ENCODE assay signal across 25 mouse cellular contexts in genomic region chr11:7068479-7069235, GRCm38 (mm10). TPM values are rescaled to one million over a fixed set of nuclear protein-coding genes. Genes with fewer than 3 reads are reported as not detected.
DNase-seq lines count a peak whose midpoint lies in the region; ATAC-seq and TF ChIP-seq lines count a peak whose summit lies in the region.
"Had no signal": no experiment of that assay in that cellular context is flagged by ENCODE, and none has a peak within 500 bp of the region (broad histone marks: within the 10 kb centered on the region; RNA-seq: fewer than 3 reads in every experiment).

No protein-coding gene starts in this region.

- peaks cover 55% of the 10 kb centered on the region for H3K4me1 ChIP-seq in cerebellum, adult 2 months (ENCODE audit: control insufficient read depth, insufficient read depth, low read length)
- peaks cover 19% of the 10 kb centered on the region for H3K4me1 ChIP-seq in midbrain, embryonic 14.5 days (ENCODE audit: control insufficient read depth, insufficient read depth, low read length)

- ATAC-seq in cerebellum, adult (ENCODE audit: insufficient number of reproducible peaks, low FRiP score, low TSS enrichment): no peak
- ATAC-seq in midbrain, embryonic 14.5 days (ENCODE audit: low FRiP score, low TSS enrichment): no peak
- ATAC-seq: forebrain, embryonic 13.5 days; forebrain, embryonic 16.5 days had no signal

- no peak overlapping the region for H3K4me2 ChIP-seq in midbrain, embryonic 14.5 days (ENCODE audit: low read length)
- H3K4me2 ChIP-seq: forebrain, embryonic 13.5 days; heart, embryonic 13.5 days; hindbrain, embryonic 12.5 days; hindbrain, embryonic 15.5 days had no signal

- peak in 1 of 2 experiments; percentile 55 for DNase-seq in cerebellum, adult 2 months
- no peak for DNase-seq in layer of hippocampus, adult 2 months (ENCODE audit: low spot score in 2 of 2)
- no peak for DNase-seq in layer of hippocampus, adult 9-10 months (ENCODE audit: low spot score)
- peak; percentile 64 for DNase-seq in ZHBTc4 (ENCODE audit: low read depth, low spot score)
- DNase-seq in midbrain, embryonic 14.5 days: no peak
- DNase-seq: adrenal gland, adult 2 months; adrenal gland, postnatal 14 days; B cell, adult 2 months; cerebellum, adult 9-10 months; gastrocnemius, postnatal 10 days; gastrocnemius, postnatal 36 days; heart, adult 2 months; heart, postnatal 14 days; kidney, adult 11 months; kidney, adult 8-10 months had no signal

- 14% methylated on average over 12 of the region's 12 CpGs for WGBS in cerebellum, adult 2 months
- 80% methylated on average over 12 of the region's 12 CpGs for WGBS in midbrain, embryonic 14.5 days

- H3K9ac ChIP-seq in midbrain, embryonic 14.5 days (replicated peaks; ENCODE audit: low read length): no peak overlapping the region
- H3K9ac ChIP-seq: forebrain, embryonic 13.5 days; heart, embryonic 13.5 days; hindbrain, embryonic 12.5 days; hindbrain, embryonic 15.5 days had no signal

- H3K27me3 ChIP-seq in cerebellum, adult 2 months (ENCODE audit: control insufficient read depth, insufficient read depth, low read length): no peaks in the 10 kb centered on the region
- H3K27me3 ChIP-seq in midbrain, embryonic 14.5 days (ENCODE audit: control insufficient read depth, insufficient read depth, low read length): peaks cover 12% of the 10 kb centered on the region

- no peak for TF ChIP-seq POLR2A in cerebellum, adult 2 months (IDR thresholded peaks at IDR 0.05; ENCODE audit: borderline replicate concordance, insufficient read depth, low read length)

- no peak for TF ChIP-seq CTCF in cerebellum, adult 2 months (IDR thresholded peaks at IDR 0.05; ENCODE audit: borderline replicate concordance, insufficient read depth, low read depth, low read length)
- no peak for TF ChIP-seq CTCF in layer of hippocampus, adult 2 months (conservative IDR thresholded peaks at IDR 0.05)

- no peaks in the 10 kb centered on the region for H3K9me3 ChIP-seq in midbrain, embryonic 14.5 days (ENCODE audit: control insufficient read depth, low read length)
- H3K9me3 ChIP-seq: forebrain, embryonic 10.5 days; forebrain, embryonic 13.5 days; heart, embryonic 10.5 days; heart, embryonic 13.5 days; hindbrain, embryonic 12.5 days; hindbrain, embryonic 15.5 days had no signal

- H3K27ac ChIP-seq in cerebellum, adult 2 months (ENCODE audit: insufficient read depth, low read length): peak overlapping the region; percentile 65
- H3K27ac ChIP-seq in layer of hippocampus, adult 2 months: peak overlapping the region; percentile 98; the same call in 1 of the 2 replicates
- no peak overlapping the region for H3K27ac ChIP-seq in midbrain, embryonic 14.5 days (replicated peaks; ENCODE audit: low read depth, low read length)
- H3K27ac ChIP-seq: forebrain, embryonic 10.5 days; forebrain, embryonic 13.5 days; heart, adult 2 months; heart, embryonic 10.5 days; heart, embryonic 13.5 days; hindbrain, embryonic 12.5 days; hindbrain, embryonic 15.5 days had no signal

- H3K36me3 ChIP-seq in midbrain, embryonic 14.5 days (ENCODE audit: control insufficient read depth, insufficient read depth, low read length): no peaks in the 10 kb centered on the region
- H3K36me3 ChIP-seq: forebrain, embryonic 10.5 days; heart, embryonic 10.5 days; heart, embryonic 13.5 days; hindbrain, embryonic 12.5 days; hindbrain, embryonic 15.5 days had no signal

- H3K4me3 ChIP-seq in cerebellum, adult 2 months (replicated peaks; ENCODE audit: insufficient read depth, low read depth, low read length): peak overlapping the region; percentile 86
- peak overlapping the region; percentile 87; the same call in 1 of the 2 replicates for H3K4me3 ChIP-seq in layer of hippocampus, adult 2 months
- no peak overlapping the region for H3K4me3 ChIP-seq in midbrain, embryonic 14.5 days (replicated peaks; ENCODE audit: low read depth, low read length)
- H3K4me3 ChIP-seq: forebrain, embryonic 10.5 days; forebrain, embryonic 13.5 days; heart, adult 2 months; heart, embryonic 10.5 days; heart, embryonic 13.5 days; hindbrain, embryonic 12.5 days; hindbrain, embryonic 15.5 days had no signal

RNA-seq across cellular contexts. Expression of gene Adcy1, which starts 5.4 kb away (rescaled TPM):
- polyA plus RNA-seq in cerebellum, adult 2 months (2012; rRNA removed): 258 and 326 TPM in 2 replicates
- total RNA-seq in layer of hippocampus, adult 2 months (2021): 100 to 1,000 TPM; 376 to 403 TPM
- 9.9 and 10.7 TPM in 2 replicates for polyA plus RNA-seq in midbrain, embryonic 14.5 days (2014; fragmentation: Nextera tagmentation; extraction: Ambion mirVana)
- total RNA-seq: granulocyte monocyte progenitor cell, adult 5-6 weeks; hematopoietic stem cell, adult 5-6 weeks had no signal

Comparison
In these comparisons a context has a peak if more than half of its experiments do, and no peak if none do; other contexts are left out.
1. RNA of gene Adcy1, which starts 5.4 kb away (polyA plus RNA-seq): 258 to 326 TPM in cerebellum, adult 2 months; 9.9 to 10.7 TPM in midbrain, embryonic 14.5 days; every median in the first group is over 10 times any median in the second.